Mouse (Mus musculus): ENCODE data around the gene Cep78.

Cep78 gene

DNA sequence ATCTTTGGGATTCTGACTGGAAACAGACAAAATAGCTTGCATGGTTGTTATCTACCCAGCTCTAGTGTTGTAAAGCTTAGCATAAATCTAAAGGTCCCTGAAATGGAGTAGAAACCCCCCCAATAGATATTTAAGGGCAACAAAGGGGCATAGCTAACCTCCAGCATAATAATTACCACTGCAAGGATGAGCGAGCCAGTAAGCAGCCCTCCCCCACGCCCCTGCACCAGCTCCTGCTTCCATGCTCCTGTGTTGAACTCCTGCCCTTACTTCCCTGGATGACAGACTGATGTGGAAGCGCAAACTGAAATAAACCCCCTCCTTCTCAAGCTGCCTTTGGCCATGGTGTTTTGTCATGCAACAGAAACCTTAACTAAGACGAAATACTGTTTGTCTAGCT lies 11.4 kb downstream of the Cep78 start:
- no peak for DNase-seq (ENCODE audit: low read depth, low spot score)

DNA sequence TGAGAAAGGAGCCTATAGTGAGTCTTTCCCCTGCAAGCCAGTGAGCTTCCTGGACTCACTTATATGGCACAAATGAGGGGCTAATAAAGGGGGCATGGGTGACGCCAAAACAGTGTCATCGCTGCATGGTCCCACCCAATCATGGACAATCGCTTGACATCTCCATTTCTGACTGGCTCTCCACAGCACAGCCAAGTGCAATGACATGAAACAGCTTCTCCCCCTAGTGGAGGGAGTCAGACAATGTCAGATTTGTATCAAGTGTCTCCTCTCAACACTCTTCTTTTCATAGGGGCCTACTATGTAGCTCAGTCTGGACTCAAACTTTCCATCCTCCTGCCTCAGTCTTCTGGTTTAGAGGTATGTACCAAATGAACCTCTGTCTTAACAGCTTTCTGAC lies 19.7 kb downstream of the Cep78 start:
- no peak for DNase-seq (ENCODE audit: low read depth, low spot score)

DNA sequence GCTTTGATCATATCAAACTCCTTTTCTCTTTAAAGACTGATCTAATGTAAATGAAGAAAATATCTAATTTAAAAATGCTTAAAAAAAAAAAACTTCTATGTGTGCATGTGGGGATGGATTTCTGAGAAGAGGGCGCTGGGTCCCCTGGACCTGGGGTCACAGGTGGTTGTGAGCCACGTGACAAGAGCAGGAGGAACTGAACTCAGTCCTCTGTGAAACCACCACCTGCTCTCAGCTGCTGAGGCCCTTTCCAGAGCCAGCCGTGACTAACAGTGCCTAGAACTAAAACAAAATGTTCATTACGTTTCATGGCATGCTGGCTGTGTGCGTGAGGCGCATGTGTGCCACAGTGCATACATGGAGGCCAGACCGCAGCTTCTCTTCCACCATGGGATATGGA lies 20.3 kb downstream of the Cep78 start:
- DNase-seq (ENCODE audit: low read depth, low spot score) = no peak

DNA sequence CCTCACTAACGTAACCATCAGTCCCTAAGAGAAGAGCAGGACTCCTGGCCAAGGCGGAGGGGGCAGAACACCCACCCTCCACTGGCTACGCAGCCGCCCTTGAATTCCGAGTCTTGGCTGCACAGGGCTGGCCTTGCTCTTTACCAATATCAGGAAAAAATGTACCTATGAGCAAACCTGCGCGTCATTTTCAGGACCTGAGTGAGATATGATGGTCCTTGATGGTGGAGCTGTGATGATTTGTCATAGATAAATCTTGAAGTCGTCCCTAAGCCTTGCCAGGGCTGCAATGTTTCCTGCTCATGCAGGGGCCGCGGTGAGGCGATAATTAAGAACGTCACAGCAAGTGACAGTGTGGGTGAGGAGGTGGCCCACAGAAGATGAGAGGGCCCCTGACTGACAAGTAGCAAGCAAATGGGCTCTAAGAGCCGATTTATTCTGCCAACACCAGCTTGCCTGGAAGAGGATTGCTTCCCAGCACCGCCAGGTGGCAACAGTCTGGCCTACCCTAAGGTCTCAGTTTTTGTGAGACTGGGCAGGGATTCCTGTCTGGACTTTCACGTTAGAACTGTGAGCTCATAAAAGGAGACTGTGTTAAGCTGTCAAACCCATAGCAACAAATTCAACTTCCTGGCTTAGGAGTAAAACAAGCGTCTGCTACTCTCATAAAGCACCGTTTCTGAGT lies 21.6 kb downstream of the Cep78 start:
- DNase-seq (ENCODE audit: low read depth, low spot score) = no peak

DNA sequence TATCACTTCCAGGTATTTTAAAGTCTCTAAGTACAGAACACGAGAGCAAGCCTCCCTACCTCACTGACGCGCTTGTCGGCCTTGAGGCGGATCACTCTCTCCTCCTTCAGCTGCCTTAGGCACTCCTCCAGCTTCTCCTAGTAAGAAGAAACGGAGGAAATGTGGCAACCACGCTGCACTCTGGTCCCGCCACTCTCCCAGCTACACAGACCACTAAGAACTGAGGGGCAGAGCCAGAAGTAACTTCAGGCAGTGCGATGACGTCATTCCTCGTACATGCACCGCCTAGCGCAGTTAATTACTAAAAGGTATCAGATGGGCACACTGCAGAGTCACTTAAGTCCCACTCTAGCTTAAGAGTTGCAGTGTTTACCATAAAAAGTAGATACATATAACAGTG lies 22.5 kb downstream of the Cep78 start:
- no peak for DNase-seq (ENCODE audit: low read depth, low spot score)

DNA sequence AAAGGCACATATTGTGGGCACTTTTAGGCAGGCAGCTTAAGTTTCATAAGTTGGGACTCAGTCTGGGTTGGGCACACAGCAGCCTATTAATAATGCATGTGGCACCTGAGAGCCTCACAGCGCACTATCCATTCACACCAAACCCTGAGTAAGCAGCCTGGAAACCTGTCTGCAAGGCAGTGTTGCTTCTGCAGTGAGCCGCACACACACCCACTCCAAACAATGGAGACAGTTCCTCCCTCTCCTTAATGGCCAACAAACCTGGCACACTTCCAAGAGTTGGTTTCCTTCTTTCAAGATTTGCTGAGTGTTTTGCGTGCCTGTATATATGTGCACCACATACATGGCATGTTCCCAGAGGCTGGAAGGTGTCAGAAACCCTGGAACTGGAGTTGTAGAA lies 34.6 kb downstream of the Cep78 start:
- no peak for DNase-seq (ENCODE audit: low read depth, low spot score)

DNA sequence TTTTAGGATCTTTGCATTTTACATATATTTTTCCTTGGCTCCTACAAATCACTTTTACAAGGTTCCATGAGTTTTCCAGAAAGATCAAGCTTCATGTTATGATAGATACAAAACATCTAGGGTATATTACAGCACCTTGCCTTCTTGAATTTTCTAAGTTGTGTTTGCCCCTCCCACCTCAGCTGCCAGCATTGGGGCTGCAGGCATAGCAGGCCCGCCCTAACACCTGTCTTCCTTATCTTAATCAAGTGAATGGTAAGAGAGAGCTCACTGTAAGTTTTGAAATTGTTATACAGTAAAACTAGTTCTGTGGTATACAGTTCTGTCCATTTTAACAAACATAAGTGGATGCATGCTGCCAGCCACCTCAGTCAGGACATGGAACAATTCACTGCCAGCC lies 35.9 kb downstream of the Cep78 start:
- no peak for DNase-seq (ENCODE audit: low read depth, low spot score)

DNA sequence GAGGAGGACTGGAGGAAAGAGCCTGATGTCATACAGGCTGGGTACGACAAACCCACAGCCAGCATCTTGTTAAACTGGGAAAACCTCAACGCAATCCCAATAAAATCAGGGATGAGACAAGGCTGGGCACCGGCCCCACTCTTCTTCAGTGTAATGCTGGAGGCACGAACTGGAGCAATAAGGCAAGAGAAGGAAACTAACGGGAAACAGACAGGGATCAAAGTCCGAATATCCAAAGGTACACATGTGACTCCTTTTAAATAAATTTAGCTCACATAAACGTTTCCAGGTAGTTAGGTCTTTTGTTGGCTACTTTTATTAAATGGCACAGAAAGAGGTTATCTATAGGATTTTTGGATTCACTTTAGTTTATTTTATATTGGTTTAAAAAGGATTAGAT lies 36.4 kb downstream of the Cep78 start:
- DNase-seq (ENCODE audit: low read depth, low spot score) = no peak

DNA sequence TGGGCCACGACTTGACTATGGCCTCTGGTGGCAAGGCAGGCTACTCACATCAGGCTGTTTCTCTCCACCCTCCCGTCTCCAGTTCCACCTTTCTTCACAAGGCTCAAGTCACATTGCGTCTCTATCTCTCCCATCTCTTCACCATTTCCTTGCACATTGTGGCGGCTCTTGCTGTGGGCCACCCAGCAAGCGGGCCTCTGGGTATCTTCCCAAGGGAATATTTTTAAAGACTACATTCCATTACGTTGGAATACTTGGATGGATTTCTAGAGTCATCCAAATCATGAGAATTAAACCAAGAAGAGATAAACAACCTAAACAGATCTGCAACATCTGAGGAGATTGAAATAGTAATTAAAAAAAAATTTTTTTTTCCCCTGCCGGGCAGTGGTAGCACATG lies 37.6 kb downstream of the Cep78 start, which contains the start of gene Psat1:
Psat1 (minus strand) TSS at position 101 of the 400 bp plus-strand sequence.
- no peak for DNase-seq (ENCODE audit: low read depth, low spot score)

DNA sequence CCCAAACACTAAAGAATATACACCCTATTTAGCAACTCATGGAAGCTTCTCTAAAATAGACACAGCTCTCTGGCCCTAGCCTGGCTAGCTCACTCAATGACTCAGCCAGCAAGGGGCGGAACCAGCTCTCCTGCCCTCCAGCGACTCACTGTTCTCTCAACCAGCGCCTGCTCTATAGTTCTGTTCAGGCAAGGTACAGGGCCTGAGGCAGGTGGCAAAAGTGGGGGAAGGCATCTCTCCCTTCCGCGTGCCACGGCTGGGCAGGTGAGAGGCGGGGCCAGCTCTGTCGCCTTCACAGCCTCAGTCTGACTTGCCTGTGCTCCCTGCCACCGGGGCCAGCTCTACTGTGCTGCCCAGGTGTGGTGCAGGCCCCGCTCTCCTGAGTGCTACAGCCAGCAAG lies 38.1 kb downstream of the Cep78 start:
- no peak for DNase-seq (ENCODE audit: low read depth, low spot score)

DNA sequence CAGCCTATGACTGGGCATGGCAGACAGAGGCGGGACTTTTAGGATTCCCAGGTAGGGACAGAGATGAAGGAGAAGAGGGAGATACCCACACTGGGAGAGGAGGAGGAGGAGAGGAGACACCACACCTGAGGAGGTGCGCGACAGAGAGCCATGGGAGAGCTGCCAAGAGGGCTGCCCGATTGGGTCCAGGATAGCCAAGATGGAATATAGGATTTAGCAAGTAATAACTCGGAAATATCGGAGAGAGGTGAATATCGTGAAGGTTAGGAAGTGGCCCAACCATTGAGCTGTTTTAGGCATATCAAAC lies 41.7 kb downstream of the Cep78 start:
- DNase-seq (ENCODE audit: low read depth, low spot score) = no peak

DNA sequence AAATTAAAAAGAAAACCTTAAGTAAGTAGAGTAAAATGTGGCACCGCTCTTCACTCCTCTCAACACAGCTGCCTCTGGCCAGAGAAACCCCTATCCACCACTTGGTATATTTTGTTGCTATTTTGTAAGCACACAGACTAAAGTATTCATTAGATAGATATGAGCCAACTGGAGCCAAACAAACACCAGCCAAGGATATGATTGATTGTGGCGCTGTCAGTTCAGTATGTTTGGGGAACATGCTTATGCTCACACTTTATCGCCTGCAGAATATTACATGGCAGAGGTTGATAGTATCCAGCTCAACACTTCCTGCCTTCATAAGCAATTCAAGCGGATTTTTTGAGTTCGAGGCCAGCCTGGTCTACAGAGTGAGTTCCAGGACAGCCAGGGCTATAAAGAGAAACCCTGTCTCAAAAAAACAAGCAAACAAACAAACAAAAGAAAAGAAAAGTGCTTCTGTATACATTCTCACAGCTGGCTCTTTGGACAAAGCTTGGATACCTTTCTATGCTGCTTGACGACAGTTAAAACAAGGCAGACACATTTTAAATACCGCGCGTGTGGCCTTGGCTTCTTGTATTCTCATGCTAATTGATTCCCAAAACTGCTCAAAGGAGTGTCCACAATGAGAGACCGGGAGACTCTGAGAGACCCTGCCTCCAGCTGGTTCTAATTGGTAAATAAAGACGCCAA lies 42.2 kb downstream of the Cep78 start:
- DNase-seq (ENCODE audit: low read depth, low spot score) = no peak

DNA sequence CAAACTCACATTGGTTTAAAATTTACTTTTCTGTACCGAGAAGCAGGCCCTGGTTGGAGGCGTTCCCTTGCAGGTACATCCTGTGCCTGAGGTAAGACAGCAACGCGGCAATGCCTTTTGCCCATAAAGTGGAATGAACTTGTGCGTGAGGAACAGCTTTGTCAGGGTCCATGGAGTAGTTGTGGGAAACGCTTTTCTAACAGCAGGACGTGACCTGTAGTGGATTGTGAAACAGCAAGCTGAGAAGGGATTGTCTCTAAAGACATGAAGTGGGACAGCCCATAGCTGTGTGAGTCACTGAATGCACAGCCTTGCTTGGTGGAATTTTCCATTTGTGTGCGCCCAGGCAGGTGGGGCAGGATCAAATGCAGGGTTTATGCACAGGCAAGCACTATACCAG lies 43.4 kb downstream of the Cep78 start:
- no peak for DNase-seq (ENCODE audit: low read depth, low spot score)

DNA sequence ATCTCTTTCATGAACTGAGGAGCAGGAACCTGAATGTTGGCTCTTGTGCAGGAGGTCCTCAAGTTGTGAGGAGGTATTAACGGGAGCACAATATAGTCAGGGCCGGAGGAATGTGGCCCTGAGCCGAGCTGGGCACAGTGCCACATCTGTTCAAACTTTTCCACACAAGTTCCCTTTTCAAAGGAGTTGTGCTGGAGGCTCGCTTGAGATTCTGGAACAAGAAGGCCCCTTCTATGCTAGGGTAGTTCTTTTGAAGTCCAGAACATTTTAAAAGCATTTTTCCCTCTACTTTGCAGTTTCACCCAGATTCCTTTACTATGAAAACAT lies 59.1 kb downstream of the Cep78 start:
- DNase-seq (ENCODE audit: low read depth, low spot score) = peak; percentile 47

DNA sequence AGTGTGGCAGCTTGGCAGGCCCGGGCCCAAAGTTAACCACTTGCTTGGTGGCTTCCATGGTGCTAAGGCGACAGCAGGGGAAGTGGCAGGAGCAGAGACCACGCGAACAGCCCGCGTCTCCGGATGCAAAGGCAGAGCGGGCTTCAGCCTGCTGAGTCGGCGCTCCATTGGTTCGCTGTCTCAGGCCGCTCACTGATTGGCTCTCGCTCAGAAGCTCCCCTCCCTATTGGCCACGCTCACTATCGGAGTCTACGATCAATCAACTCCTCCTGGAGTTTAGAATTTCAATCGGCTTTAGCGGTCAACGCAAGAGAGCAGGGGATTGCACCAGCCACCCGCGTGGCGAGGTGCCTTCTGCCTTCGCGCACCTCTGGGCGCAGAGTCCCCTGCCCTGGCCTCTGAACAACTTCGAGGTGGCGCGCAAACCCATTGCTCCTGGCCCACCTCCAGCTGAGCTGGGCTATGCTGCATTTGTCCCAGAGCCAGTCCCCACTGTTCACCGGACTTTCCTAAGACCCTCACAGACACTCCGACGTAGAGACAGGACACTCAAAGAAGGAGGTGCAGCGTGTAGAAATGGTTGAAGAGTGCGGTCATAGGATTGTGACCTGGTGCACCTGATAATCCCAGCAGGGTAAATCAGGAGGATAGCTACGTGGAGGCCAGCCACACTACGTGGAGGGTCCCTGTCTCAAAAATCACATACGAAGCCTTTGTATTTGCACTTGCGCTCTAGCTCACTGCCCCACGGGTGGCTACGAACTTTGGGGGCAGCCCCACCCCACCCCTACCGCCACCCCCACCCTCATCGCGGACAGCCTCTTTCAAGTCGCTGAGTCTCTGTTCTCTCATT lies 59.7 kb downstream of the Cep78 start:
- peak; percentile 71 for DNase-seq (ENCODE audit: low read depth, low spot score)

DNA sequence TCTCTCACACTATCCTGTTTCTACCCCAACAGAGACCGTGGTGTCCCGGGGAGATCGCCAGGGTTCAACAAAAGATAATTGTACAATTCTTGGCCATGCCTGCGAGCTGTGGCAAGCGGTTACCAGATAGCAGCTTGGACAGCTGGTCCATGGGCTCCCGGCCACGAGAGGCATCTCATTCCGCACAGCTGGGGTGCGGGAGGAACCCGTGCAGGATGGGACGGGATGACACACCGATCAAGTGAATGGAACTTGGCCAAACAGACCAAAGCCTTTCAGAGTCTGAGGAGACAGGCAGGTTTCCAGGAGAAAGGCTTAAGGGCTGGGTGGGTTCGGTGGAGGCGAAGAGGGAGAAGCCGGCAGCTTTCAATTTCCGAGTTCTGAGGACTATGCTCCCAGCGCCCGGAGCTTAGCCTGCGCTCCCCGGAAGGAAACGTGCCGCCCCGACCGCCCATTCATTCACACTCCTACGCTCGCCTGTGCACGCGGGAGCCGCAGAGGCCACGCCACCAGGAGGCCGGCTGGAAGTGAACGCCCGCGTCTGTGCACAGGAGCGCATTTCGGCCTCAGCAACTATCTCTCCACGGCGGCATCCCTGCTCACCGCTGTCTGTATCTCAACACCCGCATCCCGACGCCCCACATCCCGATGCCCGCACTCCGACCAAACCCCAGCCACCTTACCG lies 60.5 kb downstream of the Cep78 start:
- no peak for DNase-seq (ENCODE audit: low read depth, low spot score)

DNA sequence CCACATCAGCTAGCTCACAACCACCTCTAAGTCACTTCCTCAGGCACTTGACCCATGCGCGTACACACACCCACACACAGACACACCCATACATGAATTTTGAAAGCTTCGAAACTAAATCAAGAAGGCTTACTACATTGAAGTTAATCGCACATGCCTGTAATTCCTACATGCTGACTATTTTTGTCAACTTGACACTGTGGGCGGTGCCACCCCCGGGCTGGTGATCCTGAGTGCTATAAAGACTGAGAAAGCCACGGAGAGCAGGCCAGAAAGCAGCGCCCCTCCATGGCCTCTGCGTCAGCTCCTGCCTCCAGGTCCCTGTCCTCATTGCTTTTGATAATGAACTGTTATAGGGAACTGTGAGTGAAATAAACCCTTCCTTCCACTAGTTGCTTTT lies 61.4 kb downstream of the Cep78 start:
- no peak for DNase-seq (ENCODE audit: low read depth, low spot score)

DNA sequence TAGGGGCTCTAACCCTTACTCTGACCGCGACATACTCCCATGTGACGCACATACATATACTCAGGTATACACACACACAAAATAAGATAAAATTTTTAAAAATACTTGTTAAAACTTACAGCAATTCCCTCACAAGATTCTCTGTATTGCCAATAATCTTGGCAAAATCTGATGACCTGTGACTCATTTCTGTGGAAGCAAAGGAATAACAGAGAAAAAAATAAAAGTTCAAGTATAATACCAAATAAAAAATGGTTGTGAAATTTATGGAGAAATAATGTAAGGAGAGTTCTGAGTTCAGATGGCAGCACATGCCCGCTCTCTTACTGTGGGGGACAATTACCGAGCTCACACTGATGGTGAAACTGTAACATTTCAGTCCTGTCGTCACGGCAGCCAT lies 65.5 kb downstream of the Cep78 start:
- DNase-seq (ENCODE audit: low read depth, low spot score) = no peak

DNA sequence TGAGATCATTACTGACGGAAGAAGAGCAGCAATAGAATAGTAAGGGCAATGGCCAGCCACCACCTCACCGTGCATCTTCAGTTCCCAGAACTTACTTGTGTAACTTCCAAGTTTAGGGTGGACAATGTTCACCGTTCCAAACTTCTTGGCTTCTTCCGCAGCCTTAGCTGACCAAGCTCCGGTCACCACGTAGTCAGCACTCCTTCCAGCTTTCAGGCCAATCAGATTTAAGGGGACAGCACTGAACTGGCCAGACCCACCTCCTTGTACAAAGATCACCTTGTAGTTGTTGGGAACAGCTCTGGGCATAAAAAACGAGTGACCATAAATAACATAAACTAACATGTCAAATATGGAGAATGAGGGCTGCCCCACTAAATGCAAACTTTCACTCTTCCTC lies 66.7 kb downstream of the Cep78 start:
- DNase-seq (ENCODE audit: low read depth, low spot score) = no peak

DNA sequence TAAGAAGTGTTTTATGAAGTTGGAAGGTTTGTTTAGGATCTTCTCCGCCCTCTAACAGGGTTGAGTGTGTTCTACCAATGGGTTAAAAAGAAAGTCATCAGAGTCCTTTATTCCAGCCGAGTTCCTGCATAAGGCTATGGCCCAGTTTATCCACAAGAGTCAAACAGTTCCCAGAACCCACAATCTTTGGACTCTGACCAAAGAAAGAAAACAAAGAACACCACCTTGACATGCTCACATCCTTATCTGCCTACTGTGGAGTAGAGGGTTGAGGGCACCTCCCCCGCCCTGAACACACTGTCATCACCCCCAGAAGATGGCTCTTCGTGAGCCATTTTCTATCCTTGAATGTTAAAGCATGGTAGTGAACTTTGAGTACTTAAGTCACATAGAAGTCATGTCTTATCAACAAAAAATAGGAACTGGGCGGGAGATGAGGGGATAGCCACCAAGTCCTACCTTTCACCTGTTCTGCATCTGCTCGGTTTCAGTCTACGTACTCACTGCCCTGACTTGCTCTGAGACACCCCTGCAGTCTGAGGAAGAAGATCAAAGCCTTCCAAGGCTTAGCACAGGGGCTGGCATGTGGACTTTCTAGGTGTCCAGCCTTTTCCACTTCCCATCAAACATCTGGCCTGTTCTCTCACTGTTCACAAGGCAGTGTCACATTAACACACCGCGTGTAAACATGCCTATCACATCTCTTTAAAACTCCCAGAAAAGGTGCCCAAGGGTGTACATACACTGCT lies 71.4 kb downstream of the Cep78 start:
- no peak for DNase-seq (ENCODE audit: low read depth, low spot score)

DNA sequence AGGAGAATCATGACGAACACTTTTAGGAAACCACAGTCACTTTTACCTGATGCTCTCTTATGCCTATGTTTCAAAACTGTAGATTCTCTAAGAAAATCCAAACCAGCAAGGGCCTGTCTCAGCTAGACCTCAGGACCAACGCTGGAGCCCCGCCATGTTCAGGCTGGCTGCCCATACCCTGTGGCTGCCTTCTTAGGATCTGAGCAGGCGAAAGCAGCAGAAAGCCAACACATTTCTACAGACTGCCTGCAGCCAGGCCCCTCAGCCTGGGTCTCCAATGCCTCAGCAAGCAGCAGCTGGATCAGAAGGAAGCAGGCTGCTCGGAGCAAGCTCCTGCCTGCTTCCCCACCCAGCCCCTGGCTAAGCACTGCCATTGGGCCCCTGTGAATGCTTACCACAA lies 73.3 kb downstream of the Cep78 start:
- no peak for DNase-seq (ENCODE audit: low read depth, low spot score)

DNA sequence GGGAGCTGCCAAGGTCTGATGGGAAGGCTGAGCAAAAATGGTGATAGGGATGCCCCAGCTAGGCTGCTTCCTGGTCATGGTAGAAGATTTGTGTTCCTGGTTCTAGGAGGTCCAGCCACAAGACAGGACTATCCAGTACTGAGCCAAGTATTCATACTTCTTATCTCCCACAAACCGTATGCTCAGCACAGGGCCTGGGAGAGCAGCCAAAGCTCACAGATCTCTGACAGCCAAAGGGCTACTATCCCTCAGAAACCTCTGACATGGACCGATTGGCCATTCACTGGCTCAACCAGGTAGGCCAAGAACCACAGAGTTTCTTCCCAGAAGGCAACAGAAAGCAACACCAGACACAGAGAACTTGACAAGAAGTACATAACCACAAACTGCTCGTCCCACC lies 73.8 kb downstream of the Cep78 start:
- DNase-seq (ENCODE audit: low read depth, low spot score) = no peak
